Mouse (Mus musculus): ENCODE results near the gene H2-T23. TPM values are rescaled to one million over a fixed set of nuclear protein-coding genes. Genes with fewer than 3 reads are reported as not detected.
A peak's percentile ranks its signal among the peaks of the same experiment; 100 is the strongest.
"Not testable (repeated sequence)": the region's sequence is repeated elsewhere in the genome, so short reads cannot be mapped to it uniquely, and the experiment has no call there.

Gene H2-T23
- polyA plus RNA-seq (2014; fragmentation: Nextera tagmentation; extraction: Ambion mirVana), result 3.9 and 4.4 TPM in 2 replicates

- peak within 1 kb of the TSS; percentile 41 for H3K4me3 ChIP-seq (ENCODE audit: low read depth, low read length)
- peak; percentile 73 for DNase-seq
- not testable (repeated sequence) for H3K4me1 ChIP-seq (ENCODE audit: insufficient read depth); H3K9me3 ChIP-seq (ENCODE audit: low read depth, low read length); H3K36me3 ChIP-seq (ENCODE audit: insufficient read depth); H3K27ac ChIP-seq (ENCODE audit: low read depth); H3K27me3 ChIP-seq (ENCODE audit: insufficient read depth, low read length)
- peak within 1 kb of the TSS; percentile 80 for H3K4me2 ChIP-seq
- peak; percentile 56; the same call in 1 of the 2 replicates for ATAC-seq (ENCODE audit: insufficient read depth)
- peak within 1 kb of the TSS; percentile 44; the same call in 1 of the 2 replicates for H3K9ac ChIP-seq
- under 1% methylated on average over 25 of the region's 25 CpGs for WGBS
Measured at GRCm38 (mm10) chr17:36032351-36032875, at the start of gene H2-T23. Gene H2-T23, minus strand, starts transcription at chr17:36032855.

- not testable (repeated sequence) for ATAC-seq (ENCODE audit: insufficient read depth)
Measured at GRCm38 (mm10) chr17:36081901-36082300, 49.2 kb upstream of the H2-T23 start.

GRCm38 (mm10) chr17:36060829-36061228, 28.2 kb upstream of the H2-T23 start:
- no peak overlapping the region for H3K4me2 ChIP-seq
- no peak overlapping the region for H3K9ac ChIP-seq
- no peak overlapping the region for H3K4me3 ChIP-seq (ENCODE audit: low read depth, low read length)
- H3K9me3 ChIP-seq (ENCODE audit: low read depth, low read length), result no peaks in the 10 kb centered on the region
- H3K36me3 ChIP-seq (ENCODE audit: insufficient read depth), result no peaks in the 10 kb centered on the region
- DNase-seq (peak; percentile 92), ATAC-seq (ENCODE audit: insufficient read depth) (no peak)
- H3K4me1 ChIP-seq (ENCODE audit: insufficient read depth), result no peaks in the 10 kb centered on the region
- no peak overlapping the region for H3K27ac ChIP-seq (ENCODE audit: low read depth)
- WGBS, result 27% methylated on average over 2 of the region's 2 CpGs
- TF ChIP-seq CTCF (IDR thresholded peaks at IDR 0.05; ENCODE audit: low read depth), result peak; percentile 78
- no peaks in the 10 kb centered on the region for H3K27me3 ChIP-seq (ENCODE audit: insufficient read depth, low read length)

More at GRCm38 (mm10) chr17:36081901-36082300, 49.2 kb upstream of the H2-T23 start:
- not testable (repeated sequence) for H3K27ac ChIP-seq (ENCODE audit: low read depth); H3K4me1 ChIP-seq (ENCODE audit: insufficient read depth); H3K9ac ChIP-seq; DNase-seq; H3K36me3 ChIP-seq (ENCODE audit: insufficient read depth); H3K9me3 ChIP-seq (ENCODE audit: low read depth, low read length); H3K4me2 ChIP-seq; H3K4me3 ChIP-seq (ENCODE audit: low read depth, low read length)
- H3K27me3 ChIP-seq (ENCODE audit: insufficient read depth, low read length), result peaks cover 13% of the 10 kb centered on the region

GRCm38 (mm10) chr17:36058362-36058761, 25.7 kb upstream of the H2-T23 start, which contains the start of gene Gm11127:
Gene Gm11127, minus strand, starts transcription at chr17:36058371.
- not testable (repeated sequence) for ATAC-seq (ENCODE audit: insufficient read depth); H3K27ac ChIP-seq (ENCODE audit: low read depth); H3K9me3 ChIP-seq (ENCODE audit: low read depth, low read length); H3K4me1 ChIP-seq (ENCODE audit: insufficient read depth); H3K27me3 ChIP-seq (ENCODE audit: insufficient read depth, low read length); H3K9ac ChIP-seq; H3K4me3 ChIP-seq (ENCODE audit: low read depth, low read length); DNase-seq; H3K4me2 ChIP-seq; H3K36me3 ChIP-seq (ENCODE audit: insufficient read depth)
- WGBS, result 33% methylated on average over 1 of the region's 1 CpGs

- H3K27ac ChIP-seq (ENCODE audit: low read depth); ATAC-seq (ENCODE audit: insufficient read depth); H3K9me3 ChIP-seq (ENCODE audit: low read depth, low read length); H3K4me1 ChIP-seq (ENCODE audit: insufficient read depth); H3K27me3 ChIP-seq (ENCODE audit: insufficient read depth, low read length); H3K9ac ChIP-seq; H3K36me3 ChIP-seq (ENCODE audit: insufficient read depth); H3K4me3 ChIP-seq (ENCODE audit: low read depth, low read length); H3K4me2 ChIP-seq; DNase-seq: not testable (repeated sequence)
- WGBS, result 86% methylated on average over 22 of the region's 25 CpGs
Measured at GRCm38 (mm10) chr17:36057927-36058326, 25.3 kb upstream of the H2-T23 start.

- H3K27ac ChIP-seq (ENCODE audit: low read depth), result no peak overlapping the region
- H3K36me3 ChIP-seq (ENCODE audit: insufficient read depth), result no peaks in the 10 kb centered on the region
- TF ChIP-seq CTCF (IDR thresholded peaks at IDR 0.05; ENCODE audit: low read depth), result no peak
- no peaks in the 10 kb centered on the region for H3K9me3 ChIP-seq (ENCODE audit: low read depth, low read length)
- no peak for DNase-seq
- H3K4me1 ChIP-seq (ENCODE audit: insufficient read depth), result no peaks in the 10 kb centered on the region
- peak overlapping the region; percentile 37 for H3K4me3 ChIP-seq (ENCODE audit: low read depth, low read length)
- H3K4me2 ChIP-seq, result peak overlapping the region; percentile 67
- WGBS, result 80% methylated on average over 3 of the region's 3 CpGs
- H3K9ac ChIP-seq, result peak overlapping the region; percentile 26; the same call in 1 of the 2 replicates
- ATAC-seq (ENCODE audit: insufficient read depth), result no peak
- H3K27me3 ChIP-seq (ENCODE audit: insufficient read depth, low read length), result no peaks in the 10 kb centered on the region
Measured at GRCm38 (mm10) chr17:36043286-36043685, 10.6 kb upstream of the H2-T23 start.

GRCm38 (mm10) chr17:36042610-36043169, 10.0 kb upstream of the H2-T23 start, which contains the start of the genes H2-T22 and Gm6034:
Gene H2-T22, minus strand, starts transcription at chr17:36042747.
Gene Gm6034, plus strand, starts transcription at chr17:36042961.
- H3K9me3 ChIP-seq (ENCODE audit: low read depth, low read length); H3K27ac ChIP-seq (ENCODE audit: low read depth): not testable (repeated sequence)
- 1% methylated on average over 12 of the region's 12 CpGs for WGBS

GRCm38 (mm10) chr17:36042055-36042454, 9.4 kb upstream of the H2-T23 start:
- Histone ChIP-seq H3K4me2 (peak overlapping the region; percentile 67), H3K4me3 (ENCODE audit: low read depth, low read length) (peak overlapping the region; percentile 37), H3K9ac (peak overlapping the region; percentile 48)
- H3K27me3 ChIP-seq (ENCODE audit: insufficient read depth, low read length); H3K36me3 ChIP-seq (ENCODE audit: insufficient read depth); H3K27ac ChIP-seq (ENCODE audit: low read depth); H3K9me3 ChIP-seq (ENCODE audit: low read depth, low read length); H3K4me1 ChIP-seq (ENCODE audit: insufficient read depth); DNase-seq: not testable (repeated sequence)
- ATAC-seq (ENCODE audit: insufficient read depth), result peak; percentile 85
- WGBS, result 1% methylated on average over 19 of the region's 19 CpGs

More at GRCm38 (mm10) chr17:36042610-36043169, 10.0 kb upstream of the H2-T23 start, which contains the start of the genes H2-T22 and Gm6034:
- H3K27me3 ChIP-seq (ENCODE audit: insufficient read depth, low read length); H3K36me3 ChIP-seq (ENCODE audit: insufficient read depth); H3K4me1 ChIP-seq (ENCODE audit: insufficient read depth): not testable (repeated sequence)
- ATAC-seq (ENCODE audit: insufficient read depth) (peak; percentile 99), DNase-seq (peak; percentile 97)
- peak within 1 kb of the TSS; percentile 67 for H3K4me2 ChIP-seq
- H3K9ac ChIP-seq, result peak within 1 kb of the TSS; percentile 48
- peak within 1 kb of the TSS; percentile 37 for H3K4me3 ChIP-seq (ENCODE audit: low read depth, low read length)

- H3K9me3 ChIP-seq (ENCODE audit: low read depth, low read length); H3K4me2 ChIP-seq; H3K4me1 ChIP-seq (ENCODE audit: insufficient read depth); H3K9ac ChIP-seq; ATAC-seq (ENCODE audit: insufficient read depth); H3K36me3 ChIP-seq (ENCODE audit: insufficient read depth); DNase-seq; H3K27me3 ChIP-seq (ENCODE audit: insufficient read depth, low read length); H3K27ac ChIP-seq (ENCODE audit: low read depth); H3K4me3 ChIP-seq (ENCODE audit: low read depth, low read length): not testable (repeated sequence)
- whole genome bisulfite sequencing, result 72% methylated on average over 2 of the region's 2 CpGs
Measured at GRCm38 (mm10) chr17:36040604-36041003, 7.9 kb upstream of the H2-T23 start.

GRCm38 (mm10) chr17:36036126-36036525, 3.5 kb upstream of the H2-T23 start:
- H3K9ac ChIP-seq; H3K36me3 ChIP-seq (ENCODE audit: insufficient read depth); H3K9me3 ChIP-seq (ENCODE audit: low read depth, low read length); H3K27me3 ChIP-seq (ENCODE audit: insufficient read depth, low read length); H3K4me2 ChIP-seq; H3K27ac ChIP-seq (ENCODE audit: low read depth); DNase-seq; ATAC-seq (ENCODE audit: insufficient read depth); H3K4me1 ChIP-seq (ENCODE audit: insufficient read depth); H3K4me3 ChIP-seq (ENCODE audit: low read depth, low read length): not testable (repeated sequence)
- 79% methylated on average over 13 of the region's 13 CpGs for WGBS
